Mouse (Mus musculus) embryonic facial prominence, embryonic 11.5 days (tissue): Measurements from ENCODE around the gene Gm7030. TPM values are rescaled to one million over a fixed set of nuclear protein-coding genes. Genes with fewer than 3 reads are reported as not detected.
"Not testable (repeated sequence)": the region's sequence is repeated elsewhere in the genome, so short reads cannot be mapped to it uniquely, and the experiment has no call there.

ENCODE experiments used
- ATAC-seq: fragments of 200-750 bp; cut with Nextera tagmentation; replicated peaks from 2 replicates; pipeline ENCODE4 v1.8.0; 2017; ENCODE audit warnings: low read depth; ENCODE audit not compliant: insufficient number of reproducible peaks, low FRiP score, low TSS enrichment
- DNase-seq: peaks from one replicate; pipeline ENCODE4 v3.0.0-alpha.2; 2015; ENCODE audit warnings: low spot score
- H3K27ac ChIP-seq: fragments of 300-500 bp; sonication (generic); replicated peaks from 2 replicates; pipeline ENCODE4 v1.5.1; 2014; ENCODE audit warnings: mild to moderate bottlenecking, low read depth, low read length, control low read depth
- H3K27me3 ChIP-seq: fragments of 300-500 bp; sonication (generic); 2 replicates; pipeline ENCODE4 v1.6.1; 2014; ENCODE audit warnings: mild to moderate bottlenecking, low read length, moderate library complexity, mixed read lengths; ENCODE audit not compliant: control insufficient read depth, insufficient read depth
- H3K36me3 ChIP-seq: fragments of 300-500 bp; sonication (generic); replicated peaks from 2 replicates; pipeline ENCODE4 v1.6.1; 2014; ENCODE audit warnings: low read depth, mild to moderate bottlenecking, low read length, moderate library complexity, mixed read lengths; ENCODE audit not compliant: control insufficient read depth, insufficient read depth
- H3K4me1 ChIP-seq: fragments of 300-500 bp; sonication (generic); 2 replicates; pipeline ENCODE4 v1.6.1; 2014; ENCODE audit warnings: low read length, mixed read lengths; ENCODE audit not compliant: control insufficient read depth, insufficient read depth
- H3K4me2 ChIP-seq: fragments of 300-500 bp; sonication (generic); 2 replicates; pipeline ENCODE4 v1.6.1; 2014; ENCODE audit warnings: low read depth, mild to moderate bottlenecking, control low read depth, low read length, moderate library complexity
- H3K4me3 ChIP-seq: fragments of 300-500 bp; sonication (generic); 2 replicates; pipeline ENCODE4 v1.5.1; 2014; ENCODE audit warnings: low read depth, low read length, control low read depth
- H3K9ac ChIP-seq: fragments of 300-500 bp; sonication (generic); replicated peaks from 2 replicates; pipeline ENCODE4 v1.6.1; 2014; ENCODE audit warnings: mild to moderate bottlenecking, control low read depth, low read length
- H3K9me3 ChIP-seq: fragments of 300-500 bp; sonication (generic); replicated peaks from 2 replicates; pipeline ENCODE4 v1.6.1; 2016; ENCODE audit warnings: mild to moderate bottlenecking, low read length, inconsistent platforms, mixed read lengths; ENCODE audit not compliant: control insufficient read depth
- WGBS: fragments of 180-500 bp; shearing (Covaris S2); extraction: QIAGEN DNeasy Blood & Tissue Kit; methylation state at CpG from one replicate; pipeline ENCODE4 v1.1.7; 2014; 5-methylcytosine and 5-hydroxymethylcytosine counted together
- polyA plus RNA-seq: library from polyadenylated mRNA; unstranded; fragments of >200 nt; fragmentation: Nextera tagmentation; extraction: Ambion mirVana; gene quantifications from 2 replicates; pipeline ENCODE4 v1.2.1, GENCODE M21; 2014

The Gm7030 gene
- polyA plus RNA-seq, 1 experiment from 2014 or later: not detected

DNA sequence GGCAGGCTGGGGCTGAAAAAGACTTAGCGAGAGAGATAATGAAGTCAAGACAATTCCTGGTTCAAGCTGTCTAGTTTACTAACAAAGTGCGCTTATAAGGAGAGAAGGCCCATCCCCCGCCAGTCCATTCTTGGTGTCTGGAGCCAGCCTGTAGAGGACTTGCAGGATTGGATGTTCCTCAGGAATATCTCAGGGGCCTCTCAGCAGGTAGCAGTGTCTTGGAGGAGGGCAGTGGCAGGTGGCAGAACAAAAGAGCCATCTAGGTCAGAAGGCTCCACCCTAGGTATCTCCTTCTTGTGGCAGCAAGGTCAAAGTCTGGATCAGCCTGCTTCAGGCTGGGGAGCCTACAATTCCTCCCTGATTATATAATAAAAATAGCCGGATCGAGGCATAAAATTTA is 19.2 kb upstream of the Gm7030 start:
- WGBS: 72% methylated on average over 5 of the region's 5 CpGs

DNA sequence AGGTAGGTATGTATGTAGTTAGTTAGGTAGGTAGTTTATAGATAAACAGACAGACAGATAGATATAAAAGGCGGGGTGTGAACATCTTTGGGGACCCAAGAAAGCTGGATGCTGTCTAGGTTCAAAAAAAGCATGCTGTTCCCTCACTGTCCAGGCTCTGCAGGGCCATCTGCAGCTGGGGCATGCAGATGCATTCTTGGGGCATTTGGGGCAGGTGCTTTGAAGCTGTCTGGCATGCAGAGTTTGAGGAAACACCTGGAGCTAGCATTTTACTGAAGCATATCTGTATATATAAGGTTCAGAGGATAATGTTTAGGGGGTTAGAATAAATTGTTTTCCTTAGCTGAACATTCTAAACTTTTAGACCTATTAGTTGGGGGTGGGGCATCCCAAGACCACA is 17.7 kb upstream of the Gm7030 start:
- ATAC-seq, H3K36me3 ChIP-seq, H3K4me2 ChIP-seq, H3K27ac ChIP-seq, DNase-seq, H3K4me1 ChIP-seq, H3K4me3 ChIP-seq, H3K9ac ChIP-seq, H3K9me3 ChIP-seq: not testable (repeated sequence)
- 65% methylated on average over 1 of the region's 1 CpGs for WGBS
- peaks cover 29% of the 10 kb centered on the region for H3K27me3 ChIP-seq

More for the DNA sequence above, 19.2 kb upstream of the Gm7030 start:
- not testable (repeated sequence) for H3K4me1 ChIP-seq, H3K9me3 ChIP-seq, DNase-seq, H3K4me3 ChIP-seq, H3K27ac ChIP-seq, H3K9ac ChIP-seq, H3K36me3 ChIP-seq, H3K4me2 ChIP-seq, ATAC-seq
- peaks cover 26% of the 10 kb centered on the region for H3K27me3 ChIP-seq

DNA sequence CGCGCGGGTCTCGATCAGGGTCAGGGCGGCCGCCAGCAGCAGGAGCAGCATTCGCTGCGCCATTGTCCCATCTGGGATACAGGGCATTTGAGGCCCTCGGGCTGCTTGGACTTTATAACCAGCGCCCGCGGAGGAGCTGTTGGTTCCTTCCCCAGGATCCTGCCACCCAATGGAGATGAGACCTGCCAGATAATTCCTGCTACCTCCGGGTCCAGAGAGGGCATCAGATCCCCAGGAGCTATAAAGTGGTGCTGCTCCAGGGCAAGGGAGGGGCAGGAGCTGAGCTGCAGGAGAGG is 16.6 kb upstream of the Gm7030 start:
- not testable (repeated sequence) for H3K36me3 ChIP-seq, H3K27ac ChIP-seq, H3K9ac ChIP-seq, DNase-seq, ATAC-seq, H3K9me3 ChIP-seq, H3K4me3 ChIP-seq, H3K4me1 ChIP-seq
- 2% methylated on average over 13 of the region's 13 CpGs for whole genome bisulfite sequencing
- H3K27me3 ChIP-seq: peaks cover 29% of the 10 kb centered on the region
- H3K4me2 ChIP-seq: peak overlapping the region; percentile 32

GRCm38 (mm10) chr17:36145111-36145860 is 16.1 kb upstream of the Gm7030 start:
- 2% methylated on average over 78 of the region's 78 CpGs for whole genome bisulfite sequencing
- Histone ChIP-seq H3K4me1 (no peaks in the 10 kb centered on the region), H3K4me2 (peak overlapping the region; percentile 32), H3K27ac (no peak overlapping the region), H3K36me3 (no peaks in the 10 kb centered on the region), H3K4me3 (peak overlapping the region; percentile 18; the same call in 1 of the 2 replicates), H3K9ac (no peak overlapping the region), H3K27me3 (peaks cover 29% of the 10 kb centered on the region), H3K9me3 (no peaks in the 10 kb centered on the region)
- DNase-seq: peak; percentile 16
- no peak for ATAC-seq

DNA sequence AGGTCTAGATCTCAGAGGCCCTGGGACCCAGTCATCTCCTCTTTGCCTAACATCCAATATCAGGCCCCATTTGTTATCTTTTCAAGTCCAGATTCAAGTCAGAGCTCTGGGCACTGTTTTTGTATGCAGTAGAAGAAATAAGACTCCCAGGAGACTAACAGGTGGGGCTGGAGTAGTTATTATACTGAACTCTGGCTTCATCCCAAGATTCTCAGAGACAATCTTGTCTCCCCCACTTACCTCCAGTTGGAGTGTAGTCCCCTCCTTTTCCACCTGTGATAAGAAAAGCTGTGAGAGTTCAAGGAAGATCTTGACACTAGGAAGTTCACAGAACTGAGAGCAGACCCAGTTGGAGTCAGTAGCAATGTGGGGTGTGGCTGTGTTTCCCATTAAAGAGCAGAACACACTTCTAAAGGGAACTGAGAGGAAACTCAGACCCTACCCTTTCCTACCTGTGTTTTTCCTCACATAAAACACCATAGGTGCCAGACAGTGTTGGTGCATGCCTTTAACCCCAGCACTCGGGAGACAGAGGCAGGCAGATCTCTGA is 7.1 kb upstream of the Gm7030 start:
- WGBS: 79% methylated on average over 1 of the region's 1 CpGs
- not testable (repeated sequence) for H3K27ac ChIP-seq, DNase-seq, H3K9ac ChIP-seq, H3K27me3 ChIP-seq, H3K4me2 ChIP-seq, H3K36me3 ChIP-seq, H3K9me3 ChIP-seq, ATAC-seq, H3K4me3 ChIP-seq, H3K4me1 ChIP-seq

DNA sequence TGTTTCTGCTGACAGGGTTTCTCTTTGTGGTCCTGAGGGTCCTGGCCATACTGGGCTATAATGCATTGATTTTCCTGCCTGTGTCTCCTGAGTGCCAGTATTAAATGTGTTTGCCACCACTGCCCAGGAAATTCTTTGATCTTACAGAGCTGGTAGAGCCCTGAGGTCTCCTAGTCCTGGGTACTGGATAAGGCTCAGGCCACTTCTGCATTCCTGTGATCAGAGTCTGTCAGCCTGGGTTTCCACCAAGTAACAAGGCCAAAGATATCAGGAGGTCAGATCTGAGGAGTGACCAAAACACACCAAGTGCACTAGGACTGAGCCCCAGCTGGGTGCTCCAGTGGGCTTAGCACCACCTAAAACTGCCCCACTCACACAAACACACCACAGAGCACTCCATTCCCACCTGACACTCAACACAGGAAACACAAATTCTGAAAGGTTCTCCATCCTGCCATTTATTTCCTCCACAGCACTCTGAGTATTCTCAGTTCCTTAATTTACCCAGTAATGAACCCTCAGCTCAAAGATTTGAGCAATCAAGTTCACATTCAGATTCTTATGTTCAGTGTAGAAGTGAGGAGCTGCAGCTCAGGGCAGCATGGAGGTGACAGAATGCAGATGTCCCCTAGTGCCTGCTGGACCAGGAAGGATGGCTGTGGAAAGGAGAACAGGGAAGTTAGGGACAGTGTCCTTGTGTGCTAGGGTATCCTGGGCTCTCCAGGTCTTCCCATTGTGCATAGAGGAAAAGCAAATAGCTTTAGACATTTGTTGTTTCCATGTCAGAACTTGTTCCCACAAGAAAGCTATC is 6.4 kb upstream of the Gm7030 start:
- H3K27me3 ChIP-seq: not testable (repeated sequence)

DNA sequence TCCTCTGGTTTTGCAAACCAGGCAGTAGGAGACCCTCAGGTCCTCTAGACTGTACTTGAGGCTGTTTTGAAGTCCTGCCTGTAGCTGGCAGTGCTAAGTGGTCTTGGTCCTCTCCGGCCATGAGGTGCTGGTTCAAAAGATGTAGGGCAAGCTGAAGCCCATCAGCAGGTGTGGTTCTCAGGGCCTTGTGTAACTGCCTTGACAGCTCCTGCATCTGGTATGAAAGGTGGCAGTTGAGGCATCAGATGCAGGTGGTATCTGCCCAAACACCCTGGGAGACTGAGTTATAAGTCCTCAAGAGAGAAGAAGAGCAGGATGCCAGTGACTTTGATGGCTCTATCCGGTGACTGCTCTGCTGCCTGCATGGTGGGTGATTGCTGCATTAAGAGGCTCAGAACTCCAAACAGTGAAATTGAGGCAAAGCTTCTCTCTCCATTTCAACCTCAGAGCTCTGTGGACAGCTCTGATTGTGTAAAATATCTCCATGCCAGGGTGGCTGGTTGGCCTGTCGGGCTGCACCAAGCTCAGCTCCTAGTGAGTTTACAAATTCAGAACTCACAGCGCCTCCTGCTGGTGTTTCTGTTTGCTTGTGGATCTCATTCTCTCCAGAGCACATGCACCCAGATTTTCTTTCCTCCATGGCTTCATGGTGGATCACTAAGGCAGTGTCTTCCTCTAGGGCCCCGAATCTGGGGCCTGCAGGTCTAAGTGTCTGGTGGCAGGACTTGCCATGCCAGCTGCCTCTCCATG is 2.5 kb upstream of the Gm7030 start:
- Histone ChIP-seq H3K4me2 (no peak overlapping the region), H3K36me3 (no peaks in the 10 kb centered on the region), H3K4me3 (no peak overlapping the region), H3K9ac (no peak overlapping the region), H3K4me1 (no peaks in the 10 kb centered on the region), H3K27ac (no peak overlapping the region), H3K27me3 (no peaks in the 10 kb centered on the region), H3K9me3 (no peaks in the 10 kb centered on the region)
- no peak for ATAC-seq
- 72% methylated on average over 5 of the region's 5 CpGs for WGBS
- peak; percentile 13 for DNase-seq

More for the DNA sequence above, 6.4 kb upstream of the Gm7030 start:
- H3K9ac ChIP-seq, H3K4me2 ChIP-seq, ATAC-seq, H3K36me3 ChIP-seq, H3K9me3 ChIP-seq, DNase-seq, H3K4me1 ChIP-seq, H3K4me3 ChIP-seq, H3K27ac ChIP-seq: not testable (repeated sequence)
